Mouse (Mus musculus) olfactory bulb, adult 2 months (tissue): ENCODE measurements around the gene Cdc14b.

Source experiments
- CTCF ChIP-seq: fragments of 200-500 bp; IDR thresholded peaks from 2 replicates; pipeline ENCODE4 v1.5.1; 2012; ENCODE audit warnings: low read depth, mild to moderate bottlenecking, low read length, moderate library complexity; ENCODE audit not compliant: insufficient read depth
- POLR2A ChIP-seq: fragments of 200-500 bp; IDR thresholded peaks from 2 replicates; pipeline ENCODE4 v1.6.1; 2012; ENCODE audit warnings: mild to moderate bottlenecking, low read depth, low read length, moderate library complexity; ENCODE audit not compliant: insufficient read depth

- no peak for TF ChIP-seq CTCF
- TF ChIP-seq POLR2A: no peak
Measured at GRCm38 (mm10) chr13:64244685-64245261, 30.3 kb downstream of the Cdc14b start.
